Mouse (Mus musculus): ENCODE results near the gene Ablim2.

Gene Ablim2

GRCm38 (mm10) chr5:35757639-35758001 lies at the start of gene Ablim2:
Gene Ablim2 (plus strand): TSS chr5:35757880.
- DNase-seq (ENCODE audit: low spot score in 2 of 2) = peak; percentile 84 to 88

- no peak for DNase-seq (ENCODE audit: low spot score in 2 of 2)
Measured at GRCm38 (mm10) chr5:35710481-35710880, 47.2 kb upstream of the Ablim2 start.

GRCm38 (mm10) chr5:35710931-35711330 lies 46.7 kb upstream of the Ablim2 start:
- no peak for DNase-seq (ENCODE audit: low spot score in 2 of 2)

- no peak for DNase-seq (ENCODE audit: low spot score in 2 of 2)
Measured at GRCm38 (mm10) chr5:35712517-35712916, 45.2 kb upstream of the Ablim2 start.

GRCm38 (mm10) chr5:35713649-35714354 lies 43.9 kb upstream of the Ablim2 start:
- DNase-seq (ENCODE audit: low spot score in 2 of 2) = peak in 1 of 2 experiments; percentile 42

GRCm38 (mm10) chr5:35717455-35717854 lies 40.2 kb upstream of the Ablim2 start:
- DNase-seq (ENCODE audit: low spot score in 2 of 2) = no peak

GRCm38 (mm10) chr5:35717946-35718345 lies 39.7 kb upstream of the Ablim2 start:
- peak in 1 of 2 experiments; percentile 65 for DNase-seq (ENCODE audit: low spot score in 2 of 2)

- no peak for DNase-seq (ENCODE audit: low spot score in 2 of 2)
Measured at GRCm38 (mm10) chr5:35718817-35719216, 38.9 kb upstream of the Ablim2 start.

- DNase-seq (ENCODE audit: low spot score in 2 of 2) = no peak
Measured at GRCm38 (mm10) chr5:35719343-35719742, 38.3 kb upstream of the Ablim2 start.

- no peak for DNase-seq (ENCODE audit: low spot score in 2 of 2)
Measured at GRCm38 (mm10) chr5:35719880-35720279, 37.8 kb upstream of the Ablim2 start.

- no peak for DNase-seq (ENCODE audit: low spot score in 2 of 2)
Measured at GRCm38 (mm10) chr5:35721933-35722332, 35.7 kb upstream of the Ablim2 start.

GRCm38 (mm10) chr5:35722654-35723053 lies 35.0 kb upstream of the Ablim2 start:
- DNase-seq (ENCODE audit: low spot score in 2 of 2) = no peak

GRCm38 (mm10) chr5:35723900-35724299 lies 33.8 kb upstream of the Ablim2 start:
- no peak for DNase-seq (ENCODE audit: low spot score in 2 of 2)

- no peak for DNase-seq (ENCODE audit: low spot score in 2 of 2)
Measured at GRCm38 (mm10) chr5:35725840-35726239, 31.8 kb upstream of the Ablim2 start.

- no peak for DNase-seq (ENCODE audit: low spot score in 2 of 2)
Measured at GRCm38 (mm10) chr5:35727447-35727846, 30.2 kb upstream of the Ablim2 start.

GRCm38 (mm10) chr5:35728344-35728956 lies 29.2 kb upstream of the Ablim2 start:
- DNase-seq (ENCODE audit: low spot score in 2 of 2) = no peak

GRCm38 (mm10) chr5:35728957-35729460 lies 28.7 kb upstream of the Ablim2 start:
- DNase-seq (ENCODE audit: low spot score in 2 of 2) = peak; percentile 46 to 50

- DNase-seq (ENCODE audit: low spot score in 2 of 2) = no peak
Measured at GRCm38 (mm10) chr5:35729844-35730243, 27.8 kb upstream of the Ablim2 start.

GRCm38 (mm10) chr5:35730552-35730951 lies 27.1 kb upstream of the Ablim2 start:
- no peak for DNase-seq (ENCODE audit: low spot score in 2 of 2)

- no peak for DNase-seq (ENCODE audit: low spot score in 2 of 2)
Measured at GRCm38 (mm10) chr5:35731006-35731405, 26.7 kb upstream of the Ablim2 start.

GRCm38 (mm10) chr5:35733523-35733922 lies 24.2 kb upstream of the Ablim2 start:
- no peak for DNase-seq (ENCODE audit: low spot score in 2 of 2)

GRCm38 (mm10) chr5:35737231-35737901 lies 20.3 kb upstream of the Ablim2 start:
- no peak for DNase-seq (ENCODE audit: low spot score in 2 of 2)

GRCm38 (mm10) chr5:35739005-35739404 lies 18.7 kb upstream of the Ablim2 start:
- no peak for DNase-seq (ENCODE audit: low spot score in 2 of 2)

All from urinary bladder, adult 18-20 months (tissue).